ENCODE assay signal across 17 mouse cellular contexts in genomic region chr1:145344356-145344755, GRCm38 (mm10).
"Had no signal": no experiment of that assay in that cellular context is flagged by ENCODE, and none has a peak within 500 bp of the region (broad histone marks: within the 10 kb centered on the region; RNA-seq: fewer than 3 reads in every experiment).

No protein-coding gene starts in this region.

- H3K36me3 ChIP-seq: kidney, embryonic 15.5 days; limb, embryonic 15.5 days; liver, embryonic 12.5 days; midbrain, embryonic 12.5 days; neural tube, embryonic 13.5 days had no signal

- H3K27ac ChIP-seq: kidney, embryonic 15.5 days; limb, embryonic 15.5 days; liver, embryonic 12.5 days; midbrain, embryonic 12.5 days; neural tube, embryonic 13.5 days had no signal

- H3K27me3 ChIP-seq: kidney, embryonic 15.5 days; limb, embryonic 15.5 days; liver, embryonic 12.5 days; megakaryocyte, embryonic 14.5 days; midbrain, embryonic 12.5 days; neural tube, embryonic 13.5 days had no signal

- H3K9me3 ChIP-seq: kidney, embryonic 15.5 days; limb, embryonic 15.5 days; liver, embryonic 12.5 days; megakaryocyte, embryonic 14.5 days; midbrain, embryonic 12.5 days; neural tube, embryonic 13.5 days had no signal

- H3K4me2 ChIP-seq: kidney, embryonic 15.5 days; limb, embryonic 15.5 days; liver, embryonic 12.5 days; lung, embryonic 14.5 days; midbrain, embryonic 12.5 days; neural tube, embryonic 13.5 days had no signal

- H3K4me1 ChIP-seq: kidney, embryonic 15.5 days; limb, embryonic 15.5 days; liver, embryonic 12.5 days; midbrain, embryonic 12.5 days; neural tube, embryonic 13.5 days had no signal

- H3K4me3 ChIP-seq: kidney, embryonic 15.5 days; limb, embryonic 15.5 days; liver, embryonic 12.5 days; megakaryocyte, embryonic 14.5 days; midbrain, embryonic 12.5 days; neural tube, embryonic 13.5 days had no signal

- H3K9ac ChIP-seq: kidney, embryonic 15.5 days; limb, embryonic 15.5 days; liver, embryonic 12.5 days; lung, embryonic 14.5 days; midbrain, embryonic 12.5 days; neural tube, embryonic 13.5 days had no signal

- ATAC-seq: liver, embryonic 12.5 days; midbrain, embryonic 16.5 days had no signal

- DNase-seq: kidney, adult 2 months; kidney, postnatal 14 days; layer of hippocampus, postnatal 36 days; left cerebral cortex, postnatal 4 days; lung, embryonic 14.5 days; lung, postnatal 10 days; lung, postnatal 4 days; right cerebral cortex, postnatal 25 days; thymus, adult 2 months; thymus, postnatal 25 days had no signal
